Mouse (Mus musculus) spleen, postnatal 36 days (tissue): ENCODE data around the gene Pik3r1.

Experiments used
- DNase-seq, 2 experiments: peaks; one replicate each; pipeline ENCODE4 v3.0.0; 2022; ENCODE audit warnings: low spot score in 2 of 2, mixed read lengths in 1 of 2

Gene Pik3r1

GRCm38 (mm10) chr13:101682378-101682777, 85.6 kb downstream of the Pik3r1 start:
- DNase-seq, result no peak

- DNase-seq, result no peak
Measured at GRCm38 (mm10) chr13:101680083-101680482, 87.9 kb downstream of the Pik3r1 start.

- no peak for DNase-seq
Measured at GRCm38 (mm10) chr13:101678984-101679383, 89.0 kb downstream of the Pik3r1 start.

- DNase-seq, result no peak
Measured at GRCm38 (mm10) chr13:101678036-101678435, 90.0 kb downstream of the Pik3r1 start.

GRCm38 (mm10) chr13:101673876-101674275, 94.1 kb downstream of the Pik3r1 start:
- DNase-seq, result no peak

- peak; percentile 30 to 39 for DNase-seq
Measured at GRCm38 (mm10) chr13:101668859-101669258, 99.2 kb downstream of the Pik3r1 start.

- peak; percentile 71 to 74 for DNase-seq
Measured at GRCm38 (mm10) chr13:101664010-101664409, 104.0 kb downstream of the Pik3r1 start.

- no peak for DNase-seq
Measured at GRCm38 (mm10) chr13:101662900-101663299, 105.1 kb downstream of the Pik3r1 start.

- DNase-seq, result no peak
Measured at GRCm38 (mm10) chr13:101661567-101661966, 106.5 kb downstream of the Pik3r1 start.

GRCm38 (mm10) chr13:101660187-101660586, 107.8 kb downstream of the Pik3r1 start:
- no peak for DNase-seq

GRCm38 (mm10) chr13:101652131-101652530, 115.9 kb downstream of the Pik3r1 start:
- no peak for DNase-seq

- peak; percentile 30 to 32 for DNase-seq
Measured at GRCm38 (mm10) chr13:101641632-101642031, 126.4 kb downstream of the Pik3r1 start.

GRCm38 (mm10) chr13:101635837-101636236, 132.2 kb downstream of the Pik3r1 start:
- no peak for DNase-seq

GRCm38 (mm10) chr13:101634420-101634819, 133.6 kb downstream of the Pik3r1 start:
- DNase-seq, result no peak

GRCm38 (mm10) chr13:101633620-101634019, 134.4 kb downstream of the Pik3r1 start:
- no peak for DNase-seq

GRCm38 (mm10) chr13:101632771-101633170, 135.2 kb downstream of the Pik3r1 start:
- DNase-seq, result no peak

- DNase-seq, result no peak
Measured at GRCm38 (mm10) chr13:101631561-101631960, 136.5 kb downstream of the Pik3r1 start.
